Mouse (Mus musculus) left cerebral cortex, postnatal 36 days (tissue): ENCODE results near the gene Serpine2. TPM values are rescaled to one million over a fixed set of nuclear protein-coding genes. Genes with fewer than 3 reads are reported as not detected.

Source experiments
- DNase-seq, 2 experiments: peaks; one replicate each; pipeline ENCODE4 v3.0.0; 2021 to 2022; ENCODE audit warnings: low spot score in 2 of 2, mixed read lengths in 1 of 2
- intact Hi-C: fragments of 180-260 bp; cut with DNase I; formaldehyde crosslinking; loops from one replicate; pipeline ENCODE4 v1.15.1; 2025
- total RNA-seq, 2 experiments: library from RNA; stranded (reverse); gene quantifications; 2 replicates each; pipeline ENCODE4 v1.2.3; 2021

The Serpine2 gene
- total RNA-seq, 2 experiments from 2014 or later = 139 to 141 TPM

- intact Hi-C loops = no loop called here
- DNase-seq = peak; percentile 79 to 83
Observed at GRCm38 (mm10) chr1:79761106-79761916, 99.7 kb downstream of the Serpine2 start.

- no peak for DNase-seq
- intact Hi-C loops = no loop called here
Observed at GRCm38 (mm10) chr1:79760656-79761055, 100.3 kb downstream of the Serpine2 start.

GRCm38 (mm10) chr1:79759436-79759972 lies 101.5 kb downstream of the Serpine2 start:
- no peak for DNase-seq
- intact Hi-C loops = no loop called here

GRCm38 (mm10) chr1:79759006-79759405 lies 102.0 kb downstream of the Serpine2 start:
- DNase-seq = no peak
- intact Hi-C loops = no loop called here

- intact Hi-C loops = no loop called here
- no peak for DNase-seq
Observed at GRCm38 (mm10) chr1:79757597-79757996, 103.4 kb downstream of the Serpine2 start.

GRCm38 (mm10) chr1:79757161-79757560 lies 103.8 kb downstream of the Serpine2 start:
- no peak for DNase-seq
- intact Hi-C loops = no loop called here

- intact Hi-C loops = no loop called here
- DNase-seq = no peak
Observed at GRCm38 (mm10) chr1:79756417-79756816, 104.6 kb downstream of the Serpine2 start.

GRCm38 (mm10) chr1:79755376-79755775 lies 105.6 kb downstream of the Serpine2 start:
- intact Hi-C loops = no loop called here

GRCm38 (mm10) chr1:79754936-79755335 lies 106.0 kb downstream of the Serpine2 start:
- intact Hi-C loops = no loop called here

More at GRCm38 (mm10) chr1:79755376-79755775, 105.6 kb downstream of the Serpine2 start:
- no peak for DNase-seq

GRCm38 (mm10) chr1:79753456-79753855 lies 107.5 kb downstream of the Serpine2 start:
- DNase-seq = no peak
- intact Hi-C loops = no loop called here

More at GRCm38 (mm10) chr1:79754936-79755335, 106.0 kb downstream of the Serpine2 start:
- DNase-seq = no peak

- intact Hi-C loops = no loop called here
- DNase-seq = no peak
Observed at GRCm38 (mm10) chr1:79752714-79753340, 108.2 kb downstream of the Serpine2 start.

GRCm38 (mm10) chr1:79752015-79752695 lies 108.8 kb downstream of the Serpine2 start:
- intact Hi-C loops = no loop called here
- no peak for DNase-seq

GRCm38 (mm10) chr1:79751186-79751585 lies 109.8 kb downstream of the Serpine2 start:
- intact Hi-C loops = no loop called here
- DNase-seq = no peak

GRCm38 (mm10) chr1:79746056-79746455 lies 114.9 kb downstream of the Serpine2 start:
- intact Hi-C loops = no loop called here
- no peak for DNase-seq

Other genes starting within 250 kb of the Serpine2 start
- gene Ap1s3, start 189.2 kb downstream of the Serpine2 start, total RNA-seq = 1 to 10 TPM; 2.5 to 4.4 TPM
- gene Mrpl44, start 85.2 kb downstream of the Serpine2 start, total RNA-seq = 10 to 100 TPM; 26.8 to 27.0 TPM
- gene Wdfy1, start 85.0 kb downstream of the Serpine2 start, total RNA-seq = 10 to 100 TPM; 39.9 to 41.4 TPM